Mouse (Mus musculus) CH12.LX (cell line): ENCODE measurements around the gene Kif22. TPM values are rescaled to one million over a fixed set of nuclear protein-coding genes. Genes with fewer than 3 reads are reported as not detected.

ENCODE experiments used
- DNase-seq: peaks from one replicate; pipeline ENCODE4 v3.0.0-alpha.2; 2013; ENCODE audit errors: extremely low read depth
- H3K27ac ChIP-seq: 2 replicates; pipeline ENCODE4 v1.5.1; 2012; ENCODE audit warnings: low read depth, mild to moderate bottlenecking, control low read depth, moderate library complexity; ENCODE audit not compliant: insufficient read depth
- H3K27me3 ChIP-seq: replicated peaks from 2 replicates; pipeline ENCODE3; 2012; ENCODE audit warnings: inconsistent platforms
- H3K36me3 ChIP-seq, 2 experiments: replicated peaks in 1 of 2; 2 replicates each; pipeline versions ENCODE3 to v1.6.1; 2012; ENCODE audit warnings: inconsistent platforms in 1 of 2, low read length in 1 of 2, mild to moderate bottlenecking in 1 of 2, mixed read lengths in 1 of 2, moderate library complexity in 1 of 2; ENCODE audit not compliant: control insufficient read depth in 1 of 2, insufficient read depth in 1 of 2
- H3K4me1 ChIP-seq, 2 experiments: 2 replicates each; pipeline ENCODE4 v1.6.1; 2012; ENCODE audit warnings: inconsistent platforms in 1 of 2, moderate library complexity in 1 of 2; ENCODE audit not compliant: insufficient read depth in 2 of 2, control insufficient read depth in 1 of 2
- H3K4me2 ChIP-seq: 2 replicates; pipeline ENCODE4 v1.6.1; 2012; ENCODE audit warnings: low read depth, mild to moderate bottlenecking, control low read depth; ENCODE audit not compliant: poor library complexity, insufficient read depth, severe bottlenecking
- H3K4me3 ChIP-seq, 3 experiments: fragments of 150-350 bp in 1 of 3; sonication (generic) in 1 of 3; replicated peaks in 1 of 3; 2 replicates each; pipeline versions ENCODE3 to v1.5.1; 2011 to 2012; ENCODE audit warnings: low read depth in 2 of 3, low read length in 2 of 3, mild to moderate bottlenecking in 2 of 3, moderate library complexity in 2 of 3, control low read depth in 1 of 3, improper control_type of control experiment in 1 of 3, inconsistent platforms in 1 of 3, mixed read lengths in 1 of 3; ENCODE audit not compliant: poor library complexity in 1 of 3
- H3K79me2 ChIP-seq: replicated peaks from 2 replicates; pipeline ENCODE4 v1.6.1; 2012; ENCODE audit warnings: mild to moderate bottlenecking, moderate library complexity; ENCODE audit not compliant: control insufficient read depth, poor library complexity, insufficient read depth, severe bottlenecking; ENCODE audit errors: extremely low read depth
- H3K9ac ChIP-seq: 2 replicates; pipeline ENCODE4 v1.6.1; 2012; ENCODE audit warnings: low read depth, mild to moderate bottlenecking, control low read depth, moderate library complexity; ENCODE audit not compliant: insufficient read depth
- H3K9me3 ChIP-seq: replicated peaks from 2 replicates; pipeline ENCODE3; 2012; ENCODE audit warnings: low read length, inconsistent platforms, mixed read lengths
- CHD2 ChIP-seq: IDR thresholded peaks from 2 replicates; pipeline ENCODE4 v1.6.1; 2011; ENCODE audit warnings: low read length, improper control_type of control experiment
- CTCF ChIP-seq, 2 experiments: IDR thresholded peaks in 1 of 2; conservative IDR thresholded peaks in 1 of 2; 2 replicates each; pipeline ENCODE4 v1.5.1; 2011 to 2012; ENCODE audit warnings: low read depth in 2 of 2, low read length in 2 of 2, improper control_type of control experiment in 1 of 2, inconsistent platforms in 1 of 2, mild to moderate bottlenecking in 1 of 2, moderate library complexity in 1 of 2
- E2F4 ChIP-seq: IDR thresholded peaks from 2 replicates; pipeline ENCODE4 v1.6.1; 2011; ENCODE audit warnings: low read depth, low read length, improper control_type of control experiment; ENCODE audit not compliant: insufficient replicate concordance
- ELF1 ChIP-seq: IDR thresholded peaks from 2 replicates; pipeline ENCODE4 v1.6.1; 2014; ENCODE audit warnings: low read depth, mild to moderate bottlenecking, inconsistent platforms, low read length, improper control_type of control experiment
- EP300 ChIP-seq: IDR thresholded peaks from 2 replicates; pipeline ENCODE4 v1.6.1; 2011; ENCODE audit warnings: low read length, improper control_type of control experiment
- ETS1 ChIP-seq: conservative IDR thresholded peaks from 2 replicates; pipeline ENCODE4 v1.6.1; 2012; ENCODE audit warnings: low read depth, mild to moderate bottlenecking, inconsistent platforms, low read length, improper control_type of control experiment, moderate library complexity
- GABPA ChIP-seq: IDR thresholded peaks from 2 replicates; pipeline ENCODE4 v1.6.1; 2012; ENCODE audit warnings: low read depth, low read length, improper control_type of control experiment, inconsistent platforms; ENCODE audit not compliant: insufficient replicate concordance
- HCFC1 ChIP-seq: IDR thresholded peaks from 2 replicates; pipeline ENCODE4 v1.6.1; 2012; ENCODE audit warnings: low read depth, mild to moderate bottlenecking, inconsistent platforms, low read length, improper control_type of control experiment
- JUN ChIP-seq: IDR thresholded peaks from 2 replicates; pipeline ENCODE4 v1.6.1; 2011; ENCODE audit warnings: low read depth, mild to moderate bottlenecking, low read length, improper control_type of control experiment, moderate library complexity; ENCODE audit not compliant: insufficient read depth
- JUND ChIP-seq: conservative IDR thresholded peaks from 2 replicates; pipeline ENCODE4 v1.6.1; 2011; ENCODE audit warnings: low read depth, low read length, improper control_type of control experiment
- MAFK ChIP-seq: IDR thresholded peaks from 2 replicates; pipeline ENCODE4 v1.6.1; 2011; ENCODE audit warnings: low read length, improper control_type of control experiment; ENCODE audit not compliant: insufficient replicate concordance
- MEF2A ChIP-seq: IDR thresholded peaks from 2 replicates; pipeline ENCODE4 v1.6.1; 2014; ENCODE audit warnings: low read depth, mild to moderate bottlenecking, inconsistent platforms, low read length, improper control_type of control experiment, borderline replicate concordance
- MXI1 ChIP-seq: IDR thresholded peaks from 2 replicates; pipeline ENCODE4 v1.6.1; 2011; ENCODE audit warnings: mild to moderate bottlenecking, low read depth, low read length, improper control_type of control experiment
- NRF1 ChIP-seq: IDR thresholded peaks from 2 replicates; pipeline ENCODE4 v1.6.1; 2014; ENCODE audit warnings: low read depth, mild to moderate bottlenecking, inconsistent platforms, low read length, improper control_type of control experiment, moderate library complexity
- POLR2A ChIP-seq: IDR thresholded peaks from 2 replicates; pipeline ENCODE4 v1.6.1; 2011; ENCODE audit warnings: low read depth, mild to moderate bottlenecking, improper control_type of control experiment, low read length
- POLR2AphosphoS2 ChIP-seq: IDR thresholded peaks from 2 replicates; pipeline ENCODE4 v1.6.1; 2011; ENCODE audit warnings: low read depth, low read length, improper control_type of control experiment
- RCOR1 ChIP-seq: conservative IDR thresholded peaks from 2 replicates; pipeline ENCODE4 v1.6.1; 2012; ENCODE audit warnings: low read depth, mild to moderate bottlenecking, inconsistent platforms, low read length, improper control_type of control experiment
- TCF12 ChIP-seq: IDR thresholded peaks from 2 replicates; pipeline ENCODE4 v1.6.1; 2014; ENCODE audit warnings: low read depth, mild to moderate bottlenecking, inconsistent platforms, low read length, improper control_type of control experiment
- USF1 ChIP-seq: IDR thresholded peaks from 2 replicates; pipeline ENCODE4 v1.6.1; 2014; ENCODE audit warnings: low read depth, mild to moderate bottlenecking, inconsistent platforms, low read length, improper control_type of control experiment
- USF2 ChIP-seq: conservative IDR thresholded peaks from 2 replicates; pipeline ENCODE4 v1.6.1; 2011; ENCODE audit warnings: low read depth, low read length, improper control_type of control experiment
- ZC3H11A ChIP-seq: IDR thresholded peaks from 2 replicates; pipeline ENCODE4 v1.6.1; 2012; ENCODE audit warnings: low read depth, mild to moderate bottlenecking, inconsistent platforms, low read length, improper control_type of control experiment
- ZMIZ1 ChIP-seq: IDR thresholded peaks from 2 replicates; pipeline ENCODE4 v1.6.1; 2012; ENCODE audit warnings: low read depth, mild to moderate bottlenecking, inconsistent platforms, low read length, improper control_type of control experiment
- ZNF384 ChIP-seq: IDR thresholded peaks from 2 replicates; pipeline ENCODE4 v1.6.1; 2012; ENCODE audit warnings: low read depth, low read length, improper control_type of control experiment, inconsistent platforms
- dilution Hi-C: fragments of 300-500 bp; cut with MboI; formaldehyde crosslinking; loops from 2 replicates; pipeline ENCODE4 v1.14.3; 2020; ENCODE audit warnings: low sequenced_read_pairs; ENCODE audit not compliant: extremely low pct_unique_long_range_greater_than_20kb, extremely low pct_ligation_motif_present
- in situ Hi-C: fragments of 300-500 bp; cut with MboI; formaldehyde crosslinking; loops from 3 replicates; pipeline ENCODE4 v1.14.3; 2019; ENCODE audit warnings: low sequenced_read_pairs, low pct_ligation_motif_present, low pct_unique_long_range_greater_than_20kb, mixed read lengths
- polyA plus RNA-seq: library from polyadenylated mRNA; unstranded; fragments of >175 nt; gene quantifications from 2 replicates; pipeline ENCODE4 v1.2.1, GENCODE M21; 2012; ENCODE audit warnings: low read depth; ENCODE audit not compliant: insufficient read length
- total RNA-seq, 2 experiments: library from RNA; depleted of rRNA; stranded (reverse); fragments of 300-350 nt in 1 of 2; fragments of >200 nt in 1 of 2; gene quantifications; 2 replicates each; pipeline ENCODE4 v1.2.3; 2012 to 2014

Gene Kif22
- total and polyA plus RNA-seq, 3 experiments = 54.2 to 86.2 (median 58.1) TPM

DNA sequence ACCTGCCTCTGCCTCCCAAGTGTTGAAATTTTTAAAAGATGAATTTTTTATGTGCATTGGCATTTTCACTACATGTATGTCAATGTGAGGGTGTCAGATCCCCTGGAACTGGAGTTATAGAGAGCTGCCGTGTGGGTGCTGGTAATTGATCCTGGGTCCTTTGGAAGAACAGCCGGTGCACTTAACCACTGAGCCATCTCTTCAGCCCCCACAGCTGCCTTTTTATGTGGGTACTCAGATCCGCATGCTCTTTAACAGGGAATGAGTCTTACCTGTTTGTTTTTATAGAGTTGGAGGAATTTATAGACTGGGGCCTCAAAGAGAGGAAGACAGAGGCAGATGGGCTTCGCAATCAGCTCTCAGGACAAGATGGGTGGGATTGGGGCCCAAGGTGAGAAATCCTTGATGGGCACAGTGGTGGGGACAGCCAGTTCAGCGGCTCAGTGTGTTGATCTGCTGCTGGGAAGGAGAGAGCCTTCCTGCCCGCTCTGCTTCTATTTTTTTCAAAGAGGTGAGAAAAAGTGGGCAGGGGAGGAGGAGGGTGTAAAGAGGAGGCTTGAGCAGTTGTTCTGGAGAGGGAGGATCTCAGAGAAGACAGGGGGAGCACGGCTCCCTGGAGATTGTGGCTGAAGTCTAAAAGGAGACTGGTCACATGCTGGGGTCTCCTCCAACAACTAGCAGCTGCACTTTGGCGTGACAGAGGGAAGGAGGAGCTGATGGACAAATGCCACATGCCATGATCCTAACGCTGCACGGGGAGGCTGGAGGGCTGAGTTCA lies 57.4 kb downstream of the Kif22 start:
- Histone ChIP-seq H3K4me3 (no peak overlapping the region), H3K4me2 (no peak overlapping the region), H3K79me2 (no peaks in the 10 kb centered on the region), H3K27ac (no peak overlapping the region), H3K4me1 (peaks cover under 1 to 3% of the 10 kb centered on the region in 2 experiments; a peak in 3 of 4 replicates), H3K9ac (no peak overlapping the region), H3K36me3 (peaks cover 33 to 92% of the 10 kb centered on the region in 2 experiments), H3K27me3 (no peaks in the 10 kb centered on the region), H3K9me3 (no peaks in the 10 kb centered on the region)
- in situ Hi-C loops (loop anchor here (5.0 to 25.0 kb wide), 2 partner anchors 38 to 802 kb away; partner anchors contain the start of genes Asphd1, Gm49388 and Setd1a), dilution Hi-C loops (no loop called here)
- TF ChIP-seq CHD2 (no peak), POLR2A (no peak), ZMIZ1 (no peak), POLR2AphosphoS2 (no peak), E2F4 (no peak), MXI1 (no peak), ETS1 (no peak), NRF1 (no peak), EP300 (no peak), USF1 (no peak), TCF12 (no peak), GABPA (no peak)
- no peak for DNase-seq

DNA sequence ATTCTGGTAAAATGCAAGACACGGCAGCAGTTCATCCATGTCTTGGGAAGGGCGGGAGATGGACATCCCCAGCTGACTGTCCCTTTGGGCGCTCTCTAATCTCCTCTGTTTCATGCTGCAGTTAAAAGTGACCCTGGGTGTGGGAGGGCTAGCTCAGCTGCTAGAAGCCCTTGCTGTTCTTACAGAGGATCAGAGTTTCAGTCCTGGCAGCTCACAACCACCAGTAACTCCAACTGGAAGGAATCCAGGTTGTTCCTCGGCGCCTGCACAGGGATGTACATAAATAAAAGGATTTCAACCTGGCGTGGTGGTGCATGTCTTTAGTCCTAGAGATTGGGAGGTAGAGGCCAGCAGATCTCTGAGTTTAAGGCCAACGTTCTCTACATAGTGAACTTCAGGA lies 59.2 kb downstream of the Kif22 start:
- H3K4me3 ChIP-seq = no peak overlapping the region
- no peaks in the 10 kb centered on the region for H3K79me2 ChIP-seq
- dilution Hi-C loops = no loop called here
- DNase-seq = no peak
- no peak overlapping the region for H3K4me2 ChIP-seq
- in situ Hi-C loops = loop anchor here (5.0 to 25.0 kb wide), 2 partner anchors 36 to 804 kb away; partner anchors contain the start of genes Asphd1, Gm49388 and Setd1a
- no peaks in the 10 kb centered on the region for H3K27me3 ChIP-seq
- H3K9me3 ChIP-seq = no peaks in the 10 kb centered on the region
- H3K36me3 ChIP-seq = peaks cover 37 to 92% of the 10 kb centered on the region in 2 experiments
- no peak for TF ChIP-seq HCFC1
- TF ChIP-seq JUN = no peak
- no peak for TF ChIP-seq POLR2AphosphoS2
- no peak for TF ChIP-seq CTCF (conservative IDR thresholded peaks at IDR 0.05 in 1 of 2, IDR thresholded peaks at IDR 0.05 in 1 of 2; ENCODE audit: low read depth in 2 of 2, low read length in 2 of 2)
- no peak for TF ChIP-seq USF2
- no peak for TF ChIP-seq RCOR1
- TF ChIP-seq USF1 = no peak
- no peak for TF ChIP-seq MEF2A
- TF ChIP-seq ZC3H11A = no peak
- TF ChIP-seq JUND = no peak
- no peak for TF ChIP-seq ELF1
- TF ChIP-seq NRF1 = no peak
- no peak for TF ChIP-seq MAFK
- no peak for TF ChIP-seq TCF12
- no peak for TF ChIP-seq ZNF384
- H3K9ac ChIP-seq = no peak overlapping the region
- H3K27ac ChIP-seq = no peak overlapping the region
- peaks cover 9 to 18% of the 10 kb centered on the region in 2 experiments for H3K4me1 ChIP-seq
